Mouse (Mus musculus): ENCODE data around the gene Trim39. TPM values are rescaled to one million over a fixed set of nuclear protein-coding genes. Genes with fewer than 3 reads are reported as not detected.
"Not testable (repeated sequence)": the region's sequence is repeated elsewhere in the genome, so short reads cannot be mapped to it uniquely, and the experiment has no call there.

Gene Trim39
- polyA plus RNA-seq, 1 experiment = not detected

DNA sequence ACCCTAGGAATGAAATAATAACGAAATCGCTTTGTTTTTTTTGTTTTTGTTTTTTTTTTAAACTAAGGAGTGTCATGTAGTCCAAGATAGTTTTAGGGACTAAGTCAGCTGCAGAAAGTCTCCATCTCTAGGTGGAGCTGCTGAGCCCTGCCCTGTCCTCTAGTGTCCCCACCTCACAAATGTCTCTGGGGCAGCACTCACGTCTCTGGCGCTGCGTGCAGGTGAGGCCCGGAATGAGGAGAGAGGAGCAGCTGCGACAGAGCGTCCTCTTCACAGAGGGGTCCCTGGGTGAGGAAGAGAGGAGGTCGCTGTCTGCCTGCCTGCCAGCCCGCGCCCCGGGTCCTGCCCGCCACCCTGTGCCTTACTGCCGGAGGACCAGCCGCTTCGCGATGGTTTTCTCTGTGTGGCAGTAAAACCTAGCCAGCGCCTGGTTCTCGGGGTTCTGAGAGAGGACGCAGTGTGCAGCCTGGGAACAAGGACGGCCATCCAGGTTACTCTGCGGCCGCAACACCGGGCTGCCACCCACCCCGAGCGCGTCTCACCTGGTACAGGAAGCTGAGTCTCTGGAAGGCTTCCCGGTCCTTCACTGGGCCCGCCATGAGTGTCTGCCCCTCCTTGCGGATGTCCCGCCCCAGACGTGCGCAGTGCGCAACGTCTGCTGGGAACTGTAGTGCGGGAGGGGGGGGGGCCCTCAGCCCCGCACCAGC, 14.7 kb downstream of the Trim39 start:
- TF ChIP-seq CTCF (IDR thresholded peaks at IDR 0.05; ENCODE audit: insufficient read depth, low read depth, low read length) (no peak), POLR2A (IDR thresholded peaks at IDR 0.05; ENCODE audit: insufficient read depth, low read depth, low read length) (peak; percentile 41; the same call in 1 of the 2 replicates)
- H3K4me3 ChIP-seq (ENCODE audit: insufficient read depth, low read depth, low read length) = peak overlapping the region; percentile 84
- WGBS = under 1% methylated on average over 37 of the region's 37 CpGs
- H3K27ac ChIP-seq (ENCODE audit: insufficient read depth, low read depth, low read length) = peak overlapping the region; percentile 63; the same call in 1 of the 2 replicates
- H3K4me1 ChIP-seq (ENCODE audit: control insufficient read depth, insufficient read depth, low read length) = no peaks in the 10 kb centered on the region; the same call in 1 of the 2 replicates

DNA sequence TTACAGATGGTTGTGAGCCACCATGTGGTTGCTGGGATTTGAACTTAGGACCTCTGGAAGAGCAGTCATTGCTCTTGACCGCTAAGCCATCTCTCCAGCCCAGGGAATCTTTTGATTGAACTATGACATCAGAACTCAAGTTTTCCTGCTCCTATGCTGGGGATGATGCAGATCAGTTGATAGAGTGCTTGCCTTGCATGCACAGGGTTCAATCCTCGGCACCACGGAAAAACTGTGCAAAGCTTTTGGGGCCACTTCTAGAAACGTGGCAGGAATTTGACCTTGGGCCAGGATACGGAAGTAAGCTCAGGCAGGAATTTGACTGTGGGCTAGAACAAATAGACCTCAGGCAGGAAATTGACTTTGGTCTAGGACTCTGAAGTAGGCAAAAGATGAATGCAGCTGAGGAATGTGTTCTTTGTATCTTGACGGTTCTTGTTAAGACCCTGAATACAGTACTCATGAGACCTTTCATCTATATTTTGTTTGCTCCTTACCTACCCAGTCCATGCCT, 18.9 kb downstream of the Trim39 start:
- H3K4me3 ChIP-seq (ENCODE audit: insufficient read depth, low read depth, low read length) = no peak overlapping the region
- WGBS = 65% methylated on average over 6 of the region's 6 CpGs
- TF ChIP-seq CTCF (IDR thresholded peaks at IDR 0.05; ENCODE audit: insufficient read depth, low read depth, low read length) (no peak), POLR2A (IDR thresholded peaks at IDR 0.05; ENCODE audit: insufficient read depth, low read depth, low read length) (no peak)

DNA sequence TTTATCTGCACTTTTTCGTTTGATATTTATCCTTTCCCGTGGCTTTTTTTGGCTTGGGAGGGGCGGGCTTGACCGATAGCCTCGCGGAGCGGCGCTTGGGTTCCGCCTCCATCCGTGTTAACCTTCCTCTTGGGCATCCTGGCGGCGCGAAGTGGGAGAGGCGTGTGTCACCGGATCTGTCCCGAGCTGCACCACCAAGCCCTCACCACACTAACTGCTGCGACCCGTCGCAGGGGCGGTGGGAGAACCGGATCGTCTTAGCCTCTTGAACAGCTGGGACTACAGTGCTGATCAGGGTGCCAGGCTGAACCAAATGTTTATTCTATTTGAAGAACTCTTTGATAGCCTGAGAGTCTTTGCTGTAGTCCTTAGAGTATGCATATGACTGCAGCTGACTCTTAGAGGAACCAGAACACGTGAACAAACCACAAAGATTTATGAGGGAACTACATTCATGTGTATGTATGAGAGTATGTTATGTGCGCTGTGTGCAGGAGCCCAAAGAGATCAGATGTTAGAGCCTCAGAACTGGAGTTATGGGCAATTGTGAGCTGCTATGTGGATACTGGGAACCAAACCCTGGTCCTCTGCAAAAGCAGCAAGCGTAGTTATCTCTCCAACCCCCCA, 19.7 kb downstream of the Trim39 start:
- H3K4me1 ChIP-seq (ENCODE audit: control insufficient read depth, insufficient read depth, low read length) = peaks cover 4% of the 10 kb centered on the region
- no peak overlapping the region for H3K27ac ChIP-seq (ENCODE audit: insufficient read depth, low read depth, low read length)
- H3K4me3 ChIP-seq (ENCODE audit: insufficient read depth, low read depth, low read length) = no peak overlapping the region
- WGBS = 13% methylated on average over 25 of the region's 25 CpGs
- TF ChIP-seq POLR2A (IDR thresholded peaks at IDR 0.05; ENCODE audit: insufficient read depth, low read depth, low read length) (no peak), CTCF (IDR thresholded peaks at IDR 0.05; ENCODE audit: insufficient read depth, low read depth, low read length) (no peak)

More for the DNA sequence above, 18.9 kb downstream of the Trim39 start:
- Histone ChIP-seq H3K27ac (ENCODE audit: insufficient read depth, low read depth, low read length) (no peak overlapping the region), H3K4me1 (ENCODE audit: control insufficient read depth, insufficient read depth, low read length) (peaks cover 4% of the 10 kb centered on the region)

DNA sequence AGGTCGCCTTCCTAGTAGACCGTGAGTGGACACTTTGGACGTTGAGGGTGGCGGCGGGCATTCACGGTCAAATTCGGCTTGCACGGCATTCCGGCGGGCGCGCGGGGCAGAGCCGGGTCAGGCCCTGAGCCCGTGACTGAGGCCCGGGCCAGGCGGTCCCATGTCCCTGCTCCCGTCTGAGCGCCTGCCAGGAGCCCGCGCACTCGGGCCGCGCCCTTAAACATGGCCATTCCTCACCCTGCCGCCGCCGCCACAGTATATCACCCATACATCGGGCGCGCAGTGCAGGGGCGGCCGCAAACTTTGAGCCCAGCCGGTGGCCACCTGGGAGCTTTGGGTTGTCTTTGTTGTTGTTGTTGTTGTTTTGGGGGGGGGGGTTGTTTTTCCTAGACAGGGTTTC, 23.2 kb downstream of the Trim39 start:
- 37% methylated on average over 32 of the region's 33 CpGs for WGBS
- Histone ChIP-seq H3K4me1 (ENCODE audit: control insufficient read depth, insufficient read depth, low read length) (peaks cover 4% of the 10 kb centered on the region), H3K4me3 (ENCODE audit: insufficient read depth, low read depth, low read length) (no peak overlapping the region), H3K27ac (ENCODE audit: insufficient read depth, low read depth, low read length) (no peak overlapping the region)
- TF ChIP-seq POLR2A (IDR thresholded peaks at IDR 0.05; ENCODE audit: insufficient read depth, low read depth, low read length) (no peak), CTCF (IDR thresholded peaks at IDR 0.05; ENCODE audit: insufficient read depth, low read depth, low read length) (no peak)

DNA sequence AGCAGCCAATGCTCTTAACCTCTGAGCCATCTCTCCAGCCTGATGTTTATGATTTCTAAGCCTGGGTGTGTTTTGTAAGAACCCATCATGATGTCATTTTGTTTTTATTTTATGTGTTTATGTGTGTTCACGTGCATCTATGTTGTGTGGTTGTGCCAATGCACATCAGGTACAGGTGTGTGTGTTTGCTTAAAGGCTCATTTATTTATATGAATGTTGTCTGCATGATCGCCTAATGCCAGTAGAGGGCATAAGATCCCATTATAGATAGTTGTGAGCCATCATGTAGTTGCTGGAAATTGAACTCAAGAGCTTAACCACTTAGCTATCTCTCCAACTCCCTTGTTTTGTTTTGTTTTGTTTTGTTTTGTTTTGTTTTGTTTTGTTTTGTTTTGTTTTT, 26.3 kb downstream of the Trim39 start:
- H3K4me3 ChIP-seq (ENCODE audit: insufficient read depth, low read depth, low read length) = no peak overlapping the region
- no peak for TF ChIP-seq CTCF (IDR thresholded peaks at IDR 0.05; ENCODE audit: insufficient read depth, low read depth, low read length)
- H3K4me1 ChIP-seq (ENCODE audit: control insufficient read depth, insufficient read depth, low read length) = no peaks in the 10 kb centered on the region
- H3K27ac ChIP-seq (ENCODE audit: insufficient read depth, low read depth, low read length) = no peak overlapping the region
- WGBS = 87% methylated on average over 2 of the region's 2 CpGs

DNA sequence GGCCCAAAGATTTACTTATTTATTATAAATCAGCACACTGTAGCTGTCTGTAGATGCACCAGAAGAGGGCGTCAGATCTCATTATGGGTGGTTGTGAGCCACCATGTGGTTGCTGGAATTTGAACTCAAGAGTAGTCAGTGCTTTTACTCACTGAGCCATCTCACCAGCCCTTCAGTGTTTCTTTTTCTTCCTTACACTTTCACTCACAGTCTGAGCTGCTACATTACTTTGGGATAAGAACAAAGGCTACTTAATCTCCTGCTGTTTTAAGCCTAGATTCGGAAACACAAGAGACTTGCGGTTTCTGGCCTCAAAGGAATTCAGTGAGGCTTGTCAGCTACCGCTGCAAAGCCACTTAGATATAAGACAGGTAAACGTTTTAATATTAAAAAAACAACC, 28.0 kb downstream of the Trim39 start:
- no peak overlapping the region for H3K4me3 ChIP-seq (ENCODE audit: insufficient read depth, low read depth, low read length)
- WGBS = 12% methylated on average over 5 of the region's 5 CpGs
- TF ChIP-seq CTCF (IDR thresholded peaks at IDR 0.05; ENCODE audit: insufficient read depth, low read depth, low read length) = no peak
- TF ChIP-seq POLR2A (IDR thresholded peaks at IDR 0.05; ENCODE audit: insufficient read depth, low read depth, low read length) = no peak
- H3K27ac ChIP-seq (ENCODE audit: insufficient read depth, low read depth, low read length) = no peak overlapping the region
- H3K4me1 ChIP-seq (ENCODE audit: control insufficient read depth, insufficient read depth, low read length) = no peaks in the 10 kb centered on the region

DNA sequence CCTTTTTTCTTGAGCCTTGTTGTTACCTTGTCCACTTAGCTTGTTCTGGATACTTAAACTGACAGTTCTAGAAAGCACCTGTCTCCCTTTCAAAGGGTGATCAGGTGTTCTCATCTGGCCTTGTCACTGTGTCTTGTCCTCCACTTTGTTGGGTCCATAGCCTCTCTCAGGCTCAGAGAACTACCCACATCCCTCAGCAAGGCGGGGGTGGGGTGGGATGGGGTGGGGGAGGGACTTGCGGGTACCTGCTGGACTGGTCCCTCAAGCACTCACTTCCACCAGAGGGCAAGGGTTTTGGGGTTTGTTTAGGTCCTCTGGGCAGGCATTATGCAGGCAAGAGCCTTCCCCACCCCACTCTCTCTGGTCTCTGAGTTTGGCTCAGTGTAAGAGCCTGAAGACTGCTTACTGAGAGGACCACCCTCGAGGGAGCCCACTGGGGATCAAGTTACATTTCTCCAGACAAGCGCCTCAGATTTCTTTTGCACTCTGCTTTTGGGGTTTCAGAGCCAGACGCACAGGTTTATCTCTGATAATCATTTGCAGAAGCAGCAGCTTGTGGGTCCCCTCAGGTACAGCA, 31.3 kb downstream of the Trim39 start:
- TF ChIP-seq CTCF (IDR thresholded peaks at IDR 0.05; ENCODE audit: insufficient read depth, low read depth, low read length) (no peak), POLR2A (IDR thresholded peaks at IDR 0.05; ENCODE audit: insufficient read depth, low read depth, low read length) (no peak)
- H3K27ac ChIP-seq (ENCODE audit: insufficient read depth, low read depth, low read length) = no peak overlapping the region
- H3K4me3 ChIP-seq (ENCODE audit: insufficient read depth, low read depth, low read length) = no peak overlapping the region
- H3K4me1 ChIP-seq (ENCODE audit: control insufficient read depth, insufficient read depth, low read length) = peaks cover 6% of the 10 kb centered on the region
- WGBS = 22% methylated on average over 5 of the region's 5 CpGs

DNA sequence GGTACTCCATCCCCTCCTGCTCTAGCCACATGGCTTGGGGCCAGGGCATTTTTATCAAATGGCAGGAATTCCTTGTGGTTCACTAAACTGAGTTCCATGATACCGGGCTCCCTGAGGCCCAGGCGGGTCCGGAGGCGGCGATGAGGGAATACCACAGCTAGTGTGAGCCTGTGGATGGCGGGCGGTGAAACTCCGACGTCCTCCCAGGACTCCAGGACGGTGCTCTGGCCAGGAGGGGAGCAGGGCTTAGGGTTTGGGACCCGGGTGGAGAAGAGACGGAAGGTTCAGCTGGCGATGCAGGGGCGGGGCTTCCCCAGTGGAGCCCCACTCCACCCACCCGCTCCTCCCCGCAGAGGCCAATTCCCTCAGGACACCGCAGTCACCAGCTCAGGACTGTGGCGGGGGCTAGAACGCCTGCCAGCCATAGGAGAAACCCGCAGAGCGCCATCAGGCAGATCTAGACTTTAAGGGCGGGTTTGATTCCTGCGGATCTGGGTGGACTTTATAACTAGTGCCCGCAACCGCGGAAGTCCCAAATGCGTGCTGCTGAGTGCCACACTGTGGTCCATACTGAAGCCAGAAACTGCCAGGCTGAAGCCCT, 34.6 kb downstream of the Trim39 start:
- no peak overlapping the region for H3K4me3 ChIP-seq (ENCODE audit: insufficient read depth, low read depth, low read length)
- 3% methylated on average over 27 of the region's 27 CpGs for WGBS

DNA sequence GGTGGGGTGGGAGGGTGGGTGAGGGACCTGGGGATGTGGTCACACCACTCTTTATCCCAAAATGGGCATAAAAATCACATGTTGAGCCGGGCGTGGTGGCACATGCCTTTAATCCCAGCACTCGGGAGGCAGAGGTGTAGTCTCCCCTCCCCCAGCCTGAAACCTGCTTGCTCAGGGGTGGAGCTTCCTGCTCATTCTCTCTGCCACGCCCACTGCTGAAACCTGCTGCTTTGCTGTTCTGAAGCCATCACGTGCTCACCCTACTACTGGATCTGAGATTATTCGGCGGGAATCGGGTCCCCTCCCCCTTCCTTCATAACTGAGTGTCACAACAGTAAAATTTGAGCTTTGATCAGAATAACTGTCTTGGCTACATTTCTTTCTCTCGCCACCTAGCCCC, 36.7 kb downstream of the Trim39 start:
- H3K4me1 ChIP-seq (ENCODE audit: control insufficient read depth, insufficient read depth, low read length); H3K27ac ChIP-seq (ENCODE audit: insufficient read depth, low read depth, low read length); H3K4me3 ChIP-seq (ENCODE audit: insufficient read depth, low read depth, low read length): not testable (repeated sequence)
- WGBS = 31% methylated on average over 9 of the region's 9 CpGs

More for the DNA sequence above, 34.6 kb downstream of the Trim39 start:
- Histone ChIP-seq H3K27ac (ENCODE audit: insufficient read depth, low read depth, low read length) (no peak overlapping the region), H3K4me1 (ENCODE audit: control insufficient read depth, insufficient read depth, low read length) (peaks cover 6% of the 10 kb centered on the region)
- no peak for TF ChIP-seq CTCF (IDR thresholded peaks at IDR 0.05; ENCODE audit: insufficient read depth, low read depth, low read length)
- no peak for TF ChIP-seq POLR2A (IDR thresholded peaks at IDR 0.05; ENCODE audit: insufficient read depth, low read depth, low read length)
